Mouse (Mus musculus) neural tube, embryonic 10.5 days (tissue): ENCODE data around the gene Agpat1.

ENCODE experiments used
- DNase-seq: peaks from one replicate; pipeline ENCODE4 v3.0.0-alpha.2; 2017; ENCODE audit warnings: low spot score; ENCODE audit errors: extremely low spot score

Gene Agpat1

DNA sequence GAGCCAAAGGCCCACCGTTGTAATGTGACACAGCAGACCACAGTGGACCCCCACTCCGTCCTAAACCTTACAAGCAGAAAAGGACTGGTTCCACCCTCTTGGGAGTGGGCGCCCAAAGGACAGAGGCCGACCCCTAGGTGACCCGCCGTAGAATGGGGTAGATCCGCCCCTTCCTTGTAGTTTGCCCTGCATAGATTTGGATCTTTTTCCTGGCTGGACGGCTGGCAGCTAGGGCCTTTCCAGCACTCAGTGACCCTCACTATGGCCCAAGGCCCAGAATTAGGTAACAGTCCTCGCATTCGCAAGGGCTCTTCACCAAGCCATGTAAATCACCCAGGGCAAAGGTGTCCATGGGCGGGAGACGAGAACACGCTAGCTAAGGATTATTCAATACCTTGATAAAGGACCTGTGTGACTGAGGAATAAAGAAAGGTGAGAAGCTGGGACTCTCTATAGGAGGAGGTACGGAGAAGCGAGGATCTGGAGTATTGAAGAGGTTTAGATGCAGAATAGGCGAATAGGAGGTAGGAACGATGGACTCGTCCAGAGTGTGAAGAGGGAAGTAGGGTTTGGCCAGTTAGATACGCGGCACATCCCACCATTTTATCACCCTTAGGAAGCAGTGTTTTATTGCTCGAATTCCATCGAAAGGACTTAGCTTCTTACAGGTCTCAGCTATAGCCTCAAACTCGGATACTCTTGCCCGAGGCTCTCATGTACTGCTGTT lies 612 bp downstream of the Agpat1 start:
- no peak for DNase-seq

- peak; percentile 94 for DNase-seq
Measured at GRCm38 (mm10) chr17:34605609-34606008, 1.5 kb downstream of the Agpat1 start.

DNA sequence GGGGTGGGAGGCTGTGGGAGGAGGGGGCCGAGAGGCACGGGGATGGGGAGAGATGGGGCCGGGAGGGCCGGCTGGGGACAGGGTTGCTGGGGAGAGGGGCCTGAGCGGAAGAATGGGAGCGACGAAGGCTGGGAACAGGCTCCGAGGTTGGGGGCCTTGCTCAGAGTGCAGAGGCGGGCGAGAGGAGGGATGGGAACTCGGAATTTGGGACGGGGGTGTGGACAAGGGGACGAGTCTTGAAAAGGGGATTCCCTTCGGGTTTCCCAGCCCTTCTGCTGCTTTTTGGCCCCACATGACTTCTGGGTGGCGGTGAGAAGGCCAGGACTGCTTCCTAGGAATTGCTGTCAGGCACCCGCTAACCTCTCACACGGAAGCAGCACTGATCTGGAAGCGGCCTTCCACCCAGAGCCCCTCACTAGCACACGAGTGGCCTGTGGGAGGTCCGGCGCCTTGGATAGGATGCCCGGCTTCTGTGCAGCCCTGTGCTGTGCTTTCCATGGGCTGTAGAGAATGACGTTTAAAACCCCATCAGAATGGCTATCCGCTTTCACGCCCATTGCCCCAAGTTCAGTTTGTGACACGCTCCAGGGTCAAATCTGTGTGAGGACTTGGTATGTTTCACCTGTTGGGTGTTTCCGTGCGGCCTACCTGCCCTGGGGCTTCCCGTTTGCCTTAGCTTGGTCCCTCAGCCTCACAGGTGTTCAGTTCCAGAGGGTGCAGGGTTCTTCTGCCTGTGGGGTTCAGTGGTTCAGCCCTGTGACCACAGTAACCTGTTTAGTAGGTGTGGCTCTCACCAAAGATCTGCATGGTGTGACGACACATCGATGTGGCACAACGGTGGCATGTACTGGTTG lies 2.4 kb downstream of the Agpat1 start:
- no peak for DNase-seq

GRCm38 (mm10) chr17:34607997-34608396 lies 3.9 kb downstream of the Agpat1 start:
- DNase-seq, result no peak

GRCm38 (mm10) chr17:34611050-34611449 lies 7.0 kb downstream of the Agpat1 start:
- no peak for DNase-seq

DNA sequence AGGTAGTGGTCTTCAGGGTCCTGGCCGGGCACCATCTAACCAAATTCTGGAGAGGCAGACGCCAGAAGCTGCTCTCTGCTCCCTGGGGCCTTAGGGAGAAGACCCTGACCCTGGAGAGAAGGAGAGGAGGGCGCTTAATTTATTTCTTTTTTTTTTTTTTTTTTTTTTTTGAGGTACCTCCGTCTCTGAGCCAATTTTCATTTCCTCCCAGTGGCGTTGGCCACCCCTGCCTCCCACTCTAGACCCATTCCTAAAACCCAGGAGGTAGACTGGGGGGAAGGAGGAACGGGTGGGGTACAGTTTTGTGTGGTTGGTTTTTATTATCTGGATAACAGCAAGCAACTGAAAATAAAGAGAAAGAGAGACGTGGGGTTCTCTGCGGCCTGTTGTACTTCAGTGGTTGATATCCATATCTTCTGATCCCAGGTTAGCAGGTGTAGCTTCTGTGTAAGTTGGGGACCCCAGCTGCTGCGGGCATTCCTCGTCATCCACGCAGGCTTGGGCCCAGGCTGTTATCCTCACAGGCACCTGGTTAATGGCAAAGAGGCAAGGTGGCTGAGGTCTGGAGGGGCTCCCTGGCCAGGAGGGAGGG lies 9.1 kb downstream of the Agpat1 start:
- no peak for DNase-seq

GRCm38 (mm10) chr17:34613830-34614229 lies 9.8 kb downstream of the Agpat1 start:
- no peak for DNase-seq

- DNase-seq, result no peak
Measured at GRCm38 (mm10) chr17:34615871-34616270, 11.8 kb downstream of the Agpat1 start, which contains the start of gene Egfl8. TSS of gene Egfl8 (minus strand) at chr17:34615971.

GRCm38 (mm10) chr17:34618999-34619398 lies 14.9 kb downstream of the Agpat1 start:
- peak; percentile 62 for DNase-seq

DNA sequence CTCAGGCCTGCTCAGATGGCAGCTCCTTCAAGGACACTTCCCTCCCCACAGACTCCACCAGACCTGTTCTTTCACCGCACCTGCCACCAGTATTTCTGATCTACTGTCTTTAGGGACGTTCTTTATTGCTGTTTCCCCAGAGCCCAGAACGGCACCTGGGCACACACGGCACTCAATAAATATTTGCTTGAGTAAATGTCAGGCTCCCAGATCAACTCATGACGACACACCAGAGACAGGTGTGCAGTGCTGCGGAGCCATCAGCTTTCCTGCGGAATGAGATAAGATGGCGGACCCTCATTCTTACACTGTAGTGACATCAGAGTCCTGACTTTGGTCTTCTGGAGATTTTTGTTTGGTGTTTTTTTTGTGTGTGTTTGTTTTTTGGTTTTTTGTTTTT lies 16.9 kb downstream of the Agpat1 start:
- no peak for DNase-seq

DNA sequence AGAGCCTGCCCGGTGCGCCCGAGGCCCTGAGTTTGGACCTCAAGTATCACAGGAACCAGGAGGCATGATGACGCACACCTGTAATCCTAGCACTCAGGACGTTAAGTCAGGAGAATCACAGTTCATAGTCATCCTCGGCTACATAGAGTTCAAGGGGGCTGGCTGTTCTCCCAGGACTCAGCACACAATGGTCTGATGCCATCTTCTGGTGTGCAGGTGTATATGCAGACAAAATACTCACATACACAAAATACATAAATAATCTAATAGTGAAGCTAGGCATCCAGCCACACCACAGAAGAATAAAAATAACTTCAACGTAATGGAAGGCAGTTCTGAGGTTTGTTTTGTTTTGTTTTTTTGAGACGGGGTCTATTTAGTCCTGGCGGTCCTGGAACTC lies 19.1 kb downstream of the Agpat1 start:
- no peak for DNase-seq

GRCm38 (mm10) chr17:34624981-34625380 lies 20.9 kb downstream of the Agpat1 start:
- DNase-seq, result no peak

DNA sequence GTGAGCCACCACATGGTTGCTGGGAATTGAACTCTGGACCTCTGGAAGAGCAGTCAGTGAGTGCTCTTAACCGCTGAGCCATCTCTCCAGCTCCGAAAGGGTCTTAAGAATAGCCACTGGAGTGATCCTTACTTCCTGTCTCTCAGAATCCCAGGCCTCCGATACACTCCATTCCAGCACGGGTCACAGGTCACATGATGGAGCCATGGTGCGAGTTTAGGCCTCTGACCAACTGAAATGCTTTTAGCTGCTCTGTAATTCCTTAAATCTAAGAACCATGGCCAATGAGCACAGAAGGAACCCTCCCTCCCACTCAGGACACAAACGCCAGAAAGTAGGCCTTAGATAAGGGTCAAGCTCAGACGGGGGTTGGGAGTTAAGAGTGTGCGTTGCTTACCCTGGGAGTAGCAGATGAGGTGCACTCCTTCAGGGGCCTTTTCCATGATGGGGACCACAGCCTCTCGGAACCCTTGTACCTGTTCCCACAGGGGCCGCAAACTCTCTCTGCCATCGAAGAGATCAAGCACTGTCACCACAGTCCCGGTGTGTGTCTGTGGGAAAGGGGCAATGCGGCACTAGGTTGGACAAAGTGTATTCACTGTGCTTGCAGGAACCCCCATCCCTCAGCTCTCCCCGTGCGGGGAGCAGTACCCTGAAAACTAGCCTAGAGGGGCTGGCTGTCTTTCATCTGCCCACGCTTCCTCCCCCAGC lies 22.2 kb downstream of the Agpat1 start:
- no peak for DNase-seq

- DNase-seq, result peak; percentile 57
Measured at GRCm38 (mm10) chr17:34626773-34627092, 22.7 kb downstream of the Agpat1 start.

DNA sequence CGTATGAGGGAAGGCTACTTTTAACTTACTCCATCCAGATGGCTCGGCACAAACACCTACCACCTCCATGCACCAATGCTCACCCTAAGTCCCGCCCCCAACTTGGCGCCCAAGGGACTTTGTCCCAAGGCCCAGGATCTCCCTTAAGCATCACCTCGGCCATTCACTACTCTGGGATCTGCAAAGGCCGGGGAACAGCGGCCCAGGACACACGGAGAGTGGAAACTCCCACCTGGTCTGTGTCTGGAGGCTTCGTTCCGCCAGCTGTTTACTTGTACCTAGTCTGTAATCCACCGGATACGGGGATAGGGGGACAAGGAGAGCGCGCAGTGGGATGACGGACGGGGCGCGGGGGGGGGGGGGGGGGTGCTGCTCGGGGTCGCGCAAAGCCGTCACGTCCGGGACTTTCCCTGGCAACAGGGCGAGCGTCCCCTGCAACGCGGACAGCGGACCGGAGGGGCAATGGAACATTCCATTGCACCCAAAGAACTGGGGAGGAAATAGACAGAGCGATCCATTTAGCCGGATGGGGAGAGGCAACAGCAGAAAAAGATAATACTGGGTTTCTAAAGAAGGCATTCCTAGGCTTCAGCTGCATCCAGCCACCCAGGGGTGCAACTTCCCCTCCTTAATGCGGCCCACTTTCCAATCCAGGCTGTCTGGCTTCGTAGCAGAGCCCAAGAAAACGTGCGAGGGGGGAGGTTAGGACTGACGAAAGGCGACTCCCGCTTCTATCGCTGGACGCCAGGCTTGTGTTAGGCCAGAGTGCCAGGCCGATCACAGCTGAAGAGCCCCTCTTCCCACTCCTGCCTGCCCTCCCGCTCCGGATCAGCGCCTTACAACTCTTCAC lies 23.3 kb downstream of the Agpat1 start:
- DNase-seq, result peak; percentile 90

- DNase-seq, result no peak
Measured at GRCm38 (mm10) chr17:34627943-34628643, 24.0 kb downstream of the Agpat1 start, which contains the start of gene Ppt2. TSS of gene Ppt2 (minus strand) at chr17:34628510.

DNA sequence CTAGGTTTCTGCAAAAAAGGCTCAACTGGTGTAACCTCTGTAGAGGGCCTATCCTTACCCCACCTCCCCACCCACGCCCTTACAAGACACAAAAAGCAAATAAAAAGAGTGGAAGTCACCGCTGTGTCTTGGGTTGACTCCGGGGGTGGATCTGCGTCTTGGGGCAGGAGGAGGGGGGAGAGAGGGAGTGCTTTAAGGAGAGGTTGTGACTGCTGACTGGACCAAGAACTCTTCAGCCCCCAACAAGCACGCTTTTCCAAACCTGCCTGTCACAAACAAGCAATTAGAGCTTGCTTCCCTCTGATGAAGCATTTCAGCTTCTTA lies 24.5 kb downstream of the Agpat1 start:
- DNase-seq, result no peak

GRCm38 (mm10) chr17:34629221-34629751 lies 25.2 kb downstream of the Agpat1 start, which contains the start of gene Prrt1:
TSS of gene Prrt1 (plus strand) at chr17:34629533.
- DNase-seq, result peak; percentile 42

- DNase-seq, result no peak
Measured at GRCm38 (mm10) chr17:34629796-34630603, 25.9 kb downstream of the Agpat1 start.
